Mouse (Mus musculus) myocyte (in vitro differentiated cells): Measurements from ENCODE around the gene Cep57. TPM values are rescaled to one million over a fixed set of nuclear protein-coding genes. Genes with fewer than 3 reads are reported as not detected.

Source experiments
- H3K27me3 ChIP-seq: one replicate; pipeline ENCODE4 v1.6.1; 2011; ENCODE audit not compliant: control insufficient read depth, insufficient read depth, insufficient read length
- H3K36me3 ChIP-seq: one replicate; pipeline ENCODE4 v1.6.1; 2011; ENCODE audit not compliant: control insufficient read depth, insufficient read depth
- H3K4me2 ChIP-seq: one replicate; pipeline ENCODE4 v1.6.1; 2011; ENCODE audit warnings: low read depth, control low read depth
- H3K4me3 ChIP-seq: one replicate; pipeline ENCODE4 v1.5.1; 2011; ENCODE audit warnings: mild to moderate bottlenecking, control low read depth, moderate library complexity
- H3K79me2 ChIP-seq: one replicate; pipeline ENCODE4 v1.6.1; 2011; ENCODE audit not compliant: control insufficient read depth, insufficient read depth
- H3ac ChIP-seq: one replicate; pipeline ENCODE4 v1.6.1; 2011; ENCODE audit not compliant: control insufficient read depth, insufficient read length
- CEBPB ChIP-seq: IDR thresholded peaks from 2 replicates; pipeline ENCODE4 v1.6.1; 2011; ENCODE audit warnings: mild to moderate bottlenecking, moderate library complexity; ENCODE audit not compliant: poor library complexity, insufficient read depth, severe bottlenecking
- E2F4 ChIP-seq: IDR thresholded peaks from one replicate; pipeline ENCODE4 v1.6.1; 2011; ENCODE audit warnings: mild to moderate bottlenecking, control low read depth, moderate library complexity; ENCODE audit not compliant: insufficient read depth
- MAX ChIP-seq: IDR thresholded peaks from one replicate; pipeline ENCODE4 v1.6.1; 2011; ENCODE audit warnings: low read depth, mild to moderate bottlenecking, control low read depth
- MYOD1 ChIP-seq, 3 experiments: IDR thresholded peaks; one replicate each; pipeline ENCODE4 v1.6.1; 2011; ENCODE audit warnings: control low read depth in 2 of 3, low read depth in 2 of 3, mild to moderate bottlenecking in 2 of 3, moderate library complexity in 1 of 3; ENCODE audit not compliant: insufficient read length in 2 of 3, control insufficient read depth in 1 of 3
- MYOG ChIP-seq, 3 experiments: IDR thresholded peaks; one replicate each; pipeline ENCODE4 v1.6.1; 2011; ENCODE audit warnings: control low read depth in 2 of 3, low read depth in 2 of 3, mild to moderate bottlenecking in 2 of 3; ENCODE audit not compliant: insufficient read length in 2 of 3, control insufficient read depth in 1 of 3, insufficient read depth in 1 of 3
- POLR2A ChIP-seq: IDR thresholded peaks from one replicate; pipeline ENCODE4 v1.6.1; 2011; ENCODE audit warnings: low read depth, mild to moderate bottlenecking, control low read depth, moderate library complexity; ENCODE audit not compliant: insufficient read length
- POLR2AphosphoS2 ChIP-seq: IDR thresholded peaks from one replicate; pipeline ENCODE4 v1.6.1; 2011; ENCODE audit warnings: low read depth, control low read depth; ENCODE audit not compliant: insufficient read length
- REST ChIP-seq: IDR thresholded peaks from one replicate; pipeline ENCODE4 v1.6.1; 2011; ENCODE audit warnings: mild to moderate bottlenecking, control low read depth, moderate library complexity; ENCODE audit not compliant: insufficient read depth, insufficient read length
- SRF ChIP-seq: IDR thresholded peaks from one replicate; pipeline ENCODE4 v1.6.1; 2011; ENCODE audit warnings: low read depth; ENCODE audit not compliant: control insufficient read depth, insufficient read length
- TCF12 ChIP-seq: IDR thresholded peaks from one replicate; pipeline ENCODE4 v1.6.1; 2011; ENCODE audit warnings: mild to moderate bottlenecking, control low read depth; ENCODE audit not compliant: poor library complexity, insufficient read depth, severe bottlenecking
- TCF3 ChIP-seq: IDR thresholded peaks from one replicate; pipeline ENCODE4 v1.6.1; 2011; ENCODE audit warnings: low read depth, control low read depth; ENCODE audit not compliant: insufficient read length
- USF1 ChIP-seq: IDR thresholded peaks from one replicate; pipeline ENCODE4 v1.6.1; 2011; ENCODE audit warnings: low read depth, mild to moderate bottlenecking, control low read depth, moderate library complexity
- polyA plus RNA-seq: library from polyadenylated mRNA; unstranded; fragments of >200 nt; fragmentation: generic; extraction: Trizol; gene quantifications from one replicate; pipeline ENCODE4 v1.2.1, GENCODE M21; 2012; ENCODE audit warnings: missing spikeins

Cep57 gene
- polyA plus RNA-seq, 1 experiment, result 4.9 TPM

DNA sequence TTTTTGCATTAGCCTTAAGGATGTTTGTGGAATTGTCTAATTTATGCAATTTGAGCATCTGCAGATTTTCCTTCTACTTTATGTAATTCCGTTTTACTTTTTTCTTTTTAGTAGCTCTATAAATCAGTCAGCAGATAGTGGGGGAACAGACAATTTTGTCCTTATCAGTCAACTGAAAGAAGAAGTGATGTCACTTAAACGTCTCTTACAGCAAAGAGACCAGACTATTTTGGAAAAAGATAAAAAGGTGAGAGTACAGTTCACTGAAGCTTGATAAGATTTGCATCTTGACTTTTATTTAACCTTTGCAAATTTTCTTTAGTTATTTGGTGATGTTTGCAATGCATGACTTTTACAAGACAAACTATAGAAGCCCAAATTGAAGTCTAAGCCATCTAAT is 9.8 kb upstream of the Cep57 start:
- no peak overlapping the region for H3ac ChIP-seq
- peaks cover 6% of the 10 kb centered on the region for H3K79me2 ChIP-seq
- no peak overlapping the region for H3K4me2 ChIP-seq
- H3K36me3 ChIP-seq, result peaks cover 71% of the 10 kb centered on the region
- H3K27me3 ChIP-seq, result no peaks in the 10 kb centered on the region
- no peak for TF ChIP-seq TCF3
- no peak for TF ChIP-seq MAX
- TF ChIP-seq POLR2A, result no peak
- TF ChIP-seq MYOG (IDR thresholded peaks at IDR 0.05; ENCODE audit: control insufficient read depth in 1 of 3, insufficient read depth in 1 of 3, insufficient read length in 2 of 3, low read depth in 2 of 3), result no peak
- no peak overlapping the region for H3K4me3 ChIP-seq

DNA sequence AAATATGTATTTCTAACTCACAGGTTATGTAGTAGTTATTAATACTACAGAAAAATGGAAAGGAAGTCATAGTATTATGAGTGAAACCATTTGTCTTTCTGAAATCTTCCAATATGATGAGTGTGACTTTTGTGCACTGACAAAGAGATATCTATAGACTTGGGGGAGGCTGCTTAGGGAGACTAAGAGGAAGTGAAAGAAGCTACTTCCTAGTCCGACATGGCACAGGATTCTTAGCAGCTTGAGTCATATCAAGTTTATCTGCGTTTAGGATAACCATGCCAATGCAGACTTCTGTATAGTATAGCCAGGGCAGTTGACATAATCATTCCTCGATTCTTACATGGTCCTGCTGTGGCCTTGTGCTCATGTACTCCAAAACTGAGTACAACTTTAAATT is 8.3 kb upstream of the Cep57 start:
- no peaks in the 10 kb centered on the region for H3K27me3 ChIP-seq
- no peak for TF ChIP-seq USF1
- peaks cover 71% of the 10 kb centered on the region for H3K36me3 ChIP-seq
- H3K4me2 ChIP-seq, result no peak overlapping the region
- peaks cover 10% of the 10 kb centered on the region for H3K79me2 ChIP-seq
- H3K4me3 ChIP-seq, result no peak overlapping the region
- H3ac ChIP-seq, result no peak overlapping the region

DNA sequence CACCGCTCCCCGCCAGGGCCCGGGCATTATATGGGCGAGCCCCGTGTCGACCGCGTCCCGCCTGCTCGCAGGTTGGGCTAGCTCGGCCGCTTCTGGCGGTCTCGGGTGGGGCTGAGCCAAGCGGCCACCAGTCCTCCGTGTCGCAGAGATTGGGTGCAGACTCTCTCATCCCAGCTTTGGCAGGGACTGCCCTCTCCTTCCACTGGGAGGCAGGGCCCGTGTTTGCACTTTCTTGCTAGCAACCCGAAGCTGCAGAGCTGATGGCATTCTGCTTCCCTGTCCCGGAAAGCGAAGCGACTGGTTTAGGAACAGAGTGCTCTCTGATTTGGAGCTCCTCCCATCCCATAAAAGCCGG is 1.2 kb upstream of the Cep57 start:
- H3K4me2 ChIP-seq, result peak overlapping the region; percentile 84
- H3ac ChIP-seq, result peak overlapping the region; percentile 39
- H3K27me3 ChIP-seq, result no peaks in the 10 kb centered on the region
- peak overlapping the region; percentile 93 for H3K4me3 ChIP-seq
- peaks cover 19% of the 10 kb centered on the region for H3K36me3 ChIP-seq
- H3K79me2 ChIP-seq, result peaks cover 52% of the 10 kb centered on the region
- TF ChIP-seq CEBPB, result no peak
- TF ChIP-seq TCF3, result no peak
- no peak for TF ChIP-seq MYOG (IDR thresholded peaks at IDR 0.05; ENCODE audit: control insufficient read depth in 1 of 3, insufficient read depth in 1 of 3, insufficient read length in 2 of 3, low read depth in 2 of 3)
- no peak for TF ChIP-seq POLR2AphosphoS2
- no peak for TF ChIP-seq POLR2A
- no peak for TF ChIP-seq USF1
- TF ChIP-seq MYOD1 (IDR thresholded peaks at IDR 0.05; ENCODE audit: control insufficient read depth in 1 of 3, insufficient read length in 2 of 3, low read depth in 2 of 3), result no peak

DNA sequence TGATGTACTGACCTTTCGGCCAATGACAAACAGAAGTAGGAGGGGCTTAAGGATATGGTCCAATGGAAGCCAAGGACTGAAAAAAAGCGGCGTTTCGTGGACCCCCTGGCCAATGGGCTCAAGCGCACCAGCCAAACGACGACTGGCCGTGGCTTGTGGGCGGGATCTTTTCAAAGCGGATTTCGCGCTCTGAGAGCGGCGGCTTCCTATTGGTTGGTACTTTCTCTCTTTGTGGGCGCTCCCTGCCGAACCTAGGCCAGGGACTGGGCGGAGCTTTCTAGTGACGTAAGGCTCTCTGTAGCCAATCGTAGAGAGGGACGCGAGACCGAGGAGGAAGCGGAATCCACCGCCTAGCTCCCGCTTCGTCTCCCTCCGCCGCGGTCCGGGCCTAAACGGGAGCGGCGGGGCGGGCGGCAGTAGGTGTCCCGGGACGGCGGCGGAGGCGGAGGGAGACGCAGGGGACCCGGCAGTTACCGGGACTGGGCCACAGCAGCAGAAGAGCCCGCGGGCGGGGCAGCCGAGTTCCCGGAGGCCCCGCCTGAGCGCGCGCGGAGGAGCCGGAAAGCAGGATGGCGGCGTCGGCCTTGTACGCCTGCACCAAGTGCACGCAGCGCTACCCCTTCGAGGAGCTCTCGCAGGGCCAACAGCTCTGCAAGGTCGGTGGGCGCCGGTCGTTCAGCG is 639 bp upstream of the Cep57 start, which contains the start of gene Fam76b:
TSS of gene Fam76b (plus strand) at position 311 of the 681 bp plus-strand sequence.
- no peaks in the 10 kb centered on the region for H3K27me3 ChIP-seq
- H3K4me2 ChIP-seq, result peak within 1 kb of the TSS; percentile 87
- H3K4me3 ChIP-seq, result peak within 1 kb of the TSS; percentile 93
- H3K79me2 ChIP-seq, result peaks cover 56% of the 10 kb centered on the region
- H3ac ChIP-seq, result peak within 1 kb of the TSS; percentile 39
- TF ChIP-seq REST (no peak), E2F4 (peak; percentile 96), POLR2A (peak; percentile 88), POLR2AphosphoS2 (peak; percentile 82)
- peaks cover 17% of the 10 kb centered on the region for H3K36me3 ChIP-seq

DNA sequence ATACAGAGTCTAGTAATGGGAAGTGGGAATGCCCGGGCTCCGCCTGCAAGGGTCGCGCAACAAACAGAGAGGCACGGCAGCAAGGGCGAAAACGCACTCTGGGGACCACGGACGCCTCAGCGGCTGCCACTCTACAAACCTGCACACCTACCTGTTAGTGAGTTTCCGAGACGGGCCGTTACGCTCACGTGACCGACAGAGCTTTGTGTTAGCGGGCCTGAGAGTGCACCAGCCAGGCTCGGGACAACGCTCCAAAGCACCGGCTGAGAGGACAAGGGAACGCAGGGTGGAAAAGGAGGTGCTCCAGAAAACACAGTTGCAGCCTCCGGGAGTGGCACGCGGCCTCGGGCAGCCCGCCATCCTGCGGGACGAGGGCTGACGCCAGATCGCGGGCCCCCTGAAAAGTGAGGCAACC is 509 bp downstream of the Cep57 start:
- TF ChIP-seq TCF3, result no peak
- TF ChIP-seq USF1, result peak; percentile 77
- TF ChIP-seq E2F4, result no peak
- no peak for TF ChIP-seq CEBPB
- TF ChIP-seq REST, result no peak
- peaks cover 10% of the 10 kb centered on the region for H3K36me3 ChIP-seq
- H3K4me2 ChIP-seq, result peak overlapping the region; percentile 87
- no peaks in the 10 kb centered on the region for H3K27me3 ChIP-seq
- peak overlapping the region; percentile 39 for H3ac ChIP-seq
- peaks cover 60% of the 10 kb centered on the region for H3K79me2 ChIP-seq
- H3K4me3 ChIP-seq, result peak overlapping the region; percentile 93

DNA sequence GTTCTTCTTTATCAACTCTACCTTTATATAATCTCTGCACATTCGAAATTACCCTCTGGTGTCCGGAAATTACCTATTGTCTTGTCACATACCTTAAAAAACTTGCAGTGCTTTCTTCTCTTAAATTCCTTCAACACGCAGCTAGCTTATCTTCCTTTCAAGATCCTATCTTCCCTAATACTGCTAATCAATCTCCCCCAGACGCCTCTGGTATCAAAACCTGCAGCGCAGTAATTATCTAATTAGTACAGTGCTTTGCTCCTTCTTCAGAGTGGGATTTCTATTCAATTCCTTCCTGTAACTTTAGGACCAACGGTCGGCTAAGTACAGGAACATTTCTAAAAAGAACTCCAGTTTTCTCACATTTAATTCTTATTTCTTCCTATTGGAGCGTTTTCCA is 1.0 kb downstream of the Cep57 start:
- peaks cover 8% of the 10 kb centered on the region for H3K36me3 ChIP-seq
- H3K4me3 ChIP-seq, result peak overlapping the region; percentile 93
- H3K79me2 ChIP-seq, result peaks cover 60% of the 10 kb centered on the region

More for the DNA sequence above, 1.0 kb downstream of the Cep57 start:
- Histone ChIP-seq H3K27me3 (no peaks in the 10 kb centered on the region), H3ac (peak overlapping the region; percentile 39), H3K4me2 (peak overlapping the region; percentile 87)
- TF ChIP-seq TCF12, result no peak
- no peak for TF ChIP-seq SRF
- TF ChIP-seq MYOG (IDR thresholded peaks at IDR 0.05; ENCODE audit: control insufficient read depth in 1 of 3, insufficient read depth in 1 of 3, insufficient read length in 2 of 3, low read depth in 2 of 3), result no peak
- TF ChIP-seq POLR2AphosphoS2, result no peak
- TF ChIP-seq POLR2A, result no peak
- no peak for TF ChIP-seq USF1
- TF ChIP-seq MAX, result no peak
- TF ChIP-seq E2F4, result no peak
